Mouse (Mus musculus): Measurements from ENCODE around the gene Dtd2.

- TF ChIP-seq CTCF (IDR thresholded peaks at IDR 0.05; ENCODE audit: extremely low read depth, insufficient read length, insufficient replicate concordance, low read depth, low read length) = no peak
- no peak for TF ChIP-seq POLR2A (IDR thresholded peaks at IDR 0.05; ENCODE audit: low read depth, low read length)
These were observed 3.8 kb upstream of the Dtd2 start for GRCm38 (mm10) chr12:52009928-52010629.
